Mouse (Mus musculus) regulatory T cell (primary cell): ENCODE measurements around the gene Gng7.

Experiments
- in situ Hi-C: fragments of 300-600 bp; cut with MboI, MseI; formaldehyde crosslinking; loops from one replicate; pipeline ENCODE4 v1.15.1; 2025; ENCODE audit warnings: high pct_unique_total_duplicates

Gng7 gene

GRCm38 (mm10) chr10:80901409-80902272 lies 113.1 kb downstream of the Gng7 start:
- in situ Hi-C loops, result no loop called here

- in situ Hi-C loops, result no loop called here
These were observed 114.2 kb downstream of the Gng7 start, which contains the start of gene Timm13 for GRCm38 (mm10) chr10:80900318-80901247. Gene Timm13 (minus strand): TSS chr10:80900969.

- in situ Hi-C loops, result no loop called here
These were observed 115.0 kb downstream of the Gng7 start for GRCm38 (mm10) chr10:80899591-80900317.

GRCm38 (mm10) chr10:80899074-80899473 lies 115.7 kb downstream of the Gng7 start:
- in situ Hi-C loops, result no loop called here
